Mouse (Mus musculus) CH12.LX (cell line): Measurements from ENCODE around the gene Lancl3.

Source experiments
- CHD1 ChIP-seq: IDR thresholded peaks from 2 replicates; pipeline ENCODE4 v1.6.1; 2012; ENCODE audit warnings: low read depth, low read length, improper control_type of control experiment, inconsistent platforms
- CHD2 ChIP-seq: IDR thresholded peaks from 2 replicates; pipeline ENCODE4 v1.6.1; 2011; ENCODE audit warnings: low read length, improper control_type of control experiment
- CTCF ChIP-seq, 2 experiments: IDR thresholded peaks in 1 of 2; conservative IDR thresholded peaks in 1 of 2; 2 replicates each; pipeline ENCODE4 v1.5.1; 2011 to 2012; ENCODE audit warnings: low read depth in 2 of 2, low read length in 2 of 2, improper control_type of control experiment in 1 of 2, inconsistent platforms in 1 of 2, mild to moderate bottlenecking in 1 of 2, moderate library complexity in 1 of 2
- MXI1 ChIP-seq: IDR thresholded peaks from 2 replicates; pipeline ENCODE4 v1.6.1; 2011; ENCODE audit warnings: mild to moderate bottlenecking, low read depth, low read length, improper control_type of control experiment
- POLR2A ChIP-seq: IDR thresholded peaks from 2 replicates; pipeline ENCODE4 v1.6.1; 2011; ENCODE audit warnings: low read depth, mild to moderate bottlenecking, improper control_type of control experiment, low read length

DNA sequence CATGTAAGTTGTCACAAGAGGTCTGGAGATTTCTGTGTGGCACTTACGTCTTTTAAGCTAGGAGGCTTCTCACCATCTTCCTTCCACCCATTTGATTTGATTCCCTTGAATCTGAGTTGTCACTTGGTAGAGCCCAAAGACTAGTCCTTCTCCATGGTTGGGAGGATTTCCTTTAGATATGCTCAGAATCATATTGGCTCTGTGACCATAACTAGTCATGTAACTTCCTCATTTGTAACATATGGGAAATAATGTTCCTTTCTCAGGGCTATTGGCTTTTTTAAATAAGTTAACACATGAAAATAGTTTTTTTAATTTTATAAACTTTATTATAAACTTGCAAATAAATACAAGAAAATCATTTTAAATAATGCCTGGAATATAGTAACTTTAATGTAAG lies 59.6 kb downstream of the Lancl3 start:
- TF ChIP-seq CTCF (conservative IDR thresholded peaks at IDR 0.05 in 1 of 2, IDR thresholded peaks at IDR 0.05 in 1 of 2; ENCODE audit: low read depth in 2 of 2, low read length in 2 of 2) = no peak
- TF ChIP-seq MXI1 = no peak
- no peak for TF ChIP-seq CHD2
- no peak for TF ChIP-seq CHD1
- no peak for TF ChIP-seq POLR2A
